Mouse (Mus musculus) liver, embryonic 14.5 days (tissue): ENCODE results near the gene Glg1.

Source experiments
- CTCF ChIP-seq: IDR thresholded peaks from 2 replicates; pipeline ENCODE4 v1.5.1; 2016; ENCODE audit warnings: antibody characterized with exemption, low read depth, control low read depth
- EP300 ChIP-seq: IDR thresholded peaks from 2 replicates; pipeline ENCODE4 v1.6.1; 2016; ENCODE audit warnings: antibody characterized with exemption, low read depth

GRCm38 (mm10) chr8:111298011-111298410 is 39.0 kb upstream of the Glg1 start:
- no peak for TF ChIP-seq CTCF
- TF ChIP-seq EP300: no peak
